Mouse (Mus musculus): ENCODE measurements around the gene Calr. TPM values are rescaled to one million over a fixed set of nuclear protein-coding genes. Genes with fewer than 3 reads are reported as not detected.

The Calr gene
- total and polyA plus RNA-seq, 3 experiments: 567 to 1,110 TPM; not detected in 1

GRCm38 (mm10) chr8:84809941-84810280, 36.8 kb downstream of the Calr start:
- Histone ChIP-seq H3K9ac (ENCODE audit: control insufficient read depth, low read depth, low read length, poor library complexity, severe bottlenecking) (no peak overlapping the region), H3K27ac (ENCODE audit: control insufficient read depth, low read depth, low read length) (no peak overlapping the region), H3K4me1 (ENCODE audit: control insufficient read depth in 1 of 2, insufficient read depth in 2 of 2, low read length in 2 of 2) (peaks cover 0 to 10% of the 10 kb centered on the region in 2 experiments; a peak in 2 of 4 replicates), H3K27me3 (ENCODE audit: control insufficient read depth in 1 of 2, insufficient read depth in 2 of 2, low read length in 2 of 2) (no peaks in the 10 kb centered on the region), H3K36me3 (ENCODE audit: control insufficient read depth in 1 of 2, insufficient read depth in 2 of 2, low read length in 2 of 2) (peaks cover 0 to 3% of the 10 kb centered on the region in 2 experiments; a peak in 1 of 4 replicates), H3K4me3 (ENCODE audit: control insufficient read depth in 1 of 2, insufficient read depth in 1 of 2, low read depth in 2 of 2, low read length in 2 of 2) (no peak overlapping the region), H3K9me3 (replicated peaks; ENCODE audit: insufficient read depth, low read length) (no peaks in the 10 kb centered on the region), H3K79me2 (ENCODE audit: control insufficient read depth, insufficient read depth, low read length, poor library complexity) (no peaks in the 10 kb centered on the region)
- TF ChIP-seq NELFE (IDR thresholded peaks at IDR 0.05; ENCODE audit: low read depth, low read length) (no peak), USF1 (IDR thresholded peaks at IDR 0.05; ENCODE audit: low read depth, low read length) (peak; percentile 49; the same call in 1 of the 2 replicates)
- DNase-seq (ENCODE audit: low read depth, low spot score): no peak

- Histone ChIP-seq H3K9me3 (replicated peaks; ENCODE audit: insufficient read depth, low read length) (no peaks in the 10 kb centered on the region), H3K79me2 (ENCODE audit: control insufficient read depth, insufficient read depth, low read length, poor library complexity) (no peaks in the 10 kb centered on the region), H3K4me3 (ENCODE audit: control insufficient read depth in 1 of 2, insufficient read depth in 1 of 2, low read depth in 2 of 2, low read length in 2 of 2) (no peak overlapping the region), H3K9ac (ENCODE audit: control insufficient read depth, low read depth, low read length, poor library complexity, severe bottlenecking) (no peak overlapping the region), H3K27ac (ENCODE audit: control insufficient read depth, low read depth, low read length) (no peak overlapping the region), H3K36me3 (ENCODE audit: control insufficient read depth in 1 of 2, insufficient read depth in 2 of 2, low read length in 2 of 2) (peaks cover 0 to 3% of the 10 kb centered on the region in 2 experiments; a peak in 1 of 4 replicates), H3K27me3 (ENCODE audit: control insufficient read depth in 1 of 2, insufficient read depth in 2 of 2, low read length in 2 of 2) (no peaks in the 10 kb centered on the region), H3K4me1 (ENCODE audit: control insufficient read depth in 1 of 2, insufficient read depth in 2 of 2, low read length in 2 of 2) (peaks cover 0 to 10% of the 10 kb centered on the region in 2 experiments; a peak in 2 of 4 replicates)
- no peak for TF ChIP-seq RAD21 (IDR thresholded peaks at IDR 0.05; ENCODE audit: low read depth, low read length)
- DNase-seq (ENCODE audit: low read depth, low spot score): no peak
These were observed 37.4 kb downstream of the Calr start for GRCm38 (mm10) chr8:84809109-84809940.

- TF ChIP-seq POLR2AphosphoS2 (IDR thresholded peaks at IDR 0.05; ENCODE audit: low read length): no peak
- TF ChIP-seq SMC3 (IDR thresholded peaks at IDR 0.05; ENCODE audit: low read depth, low read length): 0 out of 2 replicates have a peak, but pooled peaks have one; percentile 21
- TF ChIP-seq CTCF (IDR thresholded peaks at IDR 0.05 in 2 of 3, conservative IDR thresholded peaks at IDR 0.05 in 1 of 3; ENCODE audit: control insufficient read depth in 1 of 3, insufficient read depth in 1 of 3, low read depth in 2 of 3, low read length in 3 of 3, poor library complexity in 1 of 3, severe bottlenecking in 1 of 3): peak; percentile 11 to 32 (median 13); a peak in 2 of 6 replicates
- TF ChIP-seq ZMIZ1 (IDR thresholded peaks at IDR 0.05; ENCODE audit: low read depth, low read length): no peak
- H3K9me3 ChIP-seq (replicated peaks; ENCODE audit: insufficient read depth, low read length): no peaks in the 10 kb centered on the region
- H3K36me3 ChIP-seq (ENCODE audit: control insufficient read depth in 1 of 2, insufficient read depth in 2 of 2, low read length in 2 of 2): peaks cover 0 to 3% of the 10 kb centered on the region in 2 experiments; a peak in 1 of 4 replicates
- H3K27me3 ChIP-seq (ENCODE audit: control insufficient read depth in 1 of 2, insufficient read depth in 2 of 2, low read length in 2 of 2): no peaks in the 10 kb centered on the region
- peaks cover 0 to 6% of the 10 kb centered on the region in 2 experiments; a peak in 2 of 4 replicates for H3K4me1 ChIP-seq (ENCODE audit: control insufficient read depth in 1 of 2, insufficient read depth in 2 of 2, low read length in 2 of 2)
- no peak for DNase-seq (ENCODE audit: low read depth, low spot score)
- no peak overlapping the region for H3K9ac ChIP-seq (ENCODE audit: control insufficient read depth, low read depth, low read length, poor library complexity, severe bottlenecking)
- no peak overlapping the region for H3K4me3 ChIP-seq (ENCODE audit: control insufficient read depth in 1 of 2, insufficient read depth in 1 of 2, low read depth in 2 of 2, low read length in 2 of 2)
- H3K27ac ChIP-seq (ENCODE audit: control insufficient read depth, low read depth, low read length): no peak overlapping the region
- H3K79me2 ChIP-seq (ENCODE audit: control insufficient read depth, insufficient read depth, low read length, poor library complexity): no peaks in the 10 kb centered on the region
These were observed 40.7 kb downstream of the Calr start for GRCm38 (mm10) chr8:84806031-84806430.
